Mouse (Mus musculus) intestine, postnatal 0 days (tissue): ENCODE data around the gene Itsn1. TPM values are rescaled to one million over a fixed set of nuclear protein-coding genes. Genes with fewer than 3 reads are reported as not detected.
A peak's percentile ranks its signal among the peaks of the same experiment; 100 is the strongest.

Experiments
- ATAC-seq: fragments of 200-750 bp; cut with Nextera tagmentation; 2 replicates; pipeline ENCODE4 v1.8.0; 2017; ENCODE audit warnings: mild to moderate bottlenecking, moderate TSS enrichment, moderate library complexity
- H3K27ac ChIP-seq: fragments of 300-500 bp; sonication (generic); 2 replicates; pipeline ENCODE4 v1.5.1; 2014; ENCODE audit warnings: mild to moderate bottlenecking, low read depth, low read length, moderate library complexity
- H3K27me3 ChIP-seq: fragments of 300-500 bp; sonication (generic); replicated peaks from 2 replicates; pipeline ENCODE4 v1.6.1; 2014; ENCODE audit warnings: low read length, mixed read lengths; ENCODE audit not compliant: control insufficient read depth, insufficient read depth
- H3K36me3 ChIP-seq: fragments of 300-500 bp; sonication (generic); 2 replicates; pipeline ENCODE4 v1.6.1; 2014; ENCODE audit warnings: mild to moderate bottlenecking, moderate library complexity; ENCODE audit not compliant: control insufficient read depth, insufficient read depth
- H3K4me1 ChIP-seq: fragments of 300-500 bp; sonication (generic); replicated peaks from 2 replicates; pipeline ENCODE4 v1.6.1; 2014; ENCODE audit warnings: antibody characterized with exemption, low read length, mixed read lengths; ENCODE audit not compliant: control insufficient read depth, insufficient read depth
- H3K4me2 ChIP-seq: fragments of 300-500 bp; sonication (generic); replicated peaks from 2 replicates; pipeline ENCODE4 v1.6.1; 2014; ENCODE audit warnings: low read depth, mild to moderate bottlenecking, moderate library complexity
- H3K4me3 ChIP-seq: fragments of 300-500 bp; sonication (generic); 2 replicates; pipeline ENCODE4 v1.5.1; 2014; ENCODE audit warnings: low read depth, low read length
- H3K9ac ChIP-seq: fragments of 300-500 bp; sonication (generic); 2 replicates; pipeline ENCODE4 v1.6.1; 2014; ENCODE audit warnings: mild to moderate bottlenecking, low read depth, low read length
- H3K9me3 ChIP-seq: fragments of 300-500 bp; sonication (generic); 2 replicates; pipeline ENCODE4 v1.6.1; 2016; ENCODE audit warnings: mixed run types; ENCODE audit not compliant: control insufficient read depth
- CTCF ChIP-seq: sonication (generic); IDR thresholded peaks from 2 replicates; pipeline ENCODE4 v1.5.1; 2016; ENCODE audit warnings: low read depth, mild to moderate bottlenecking, control low read depth, antibody characterized with exemption, moderate library complexity
- WGBS: fragments of 180-500 bp; shearing (Covaris S2); extraction: QIAGEN DNeasy Blood & Tissue Kit; methylation state at CpG from one replicate; pipeline ENCODE4 v1.1.7; 2014; 5-methylcytosine and 5-hydroxymethylcytosine counted together
- polyA plus RNA-seq: library from polyadenylated mRNA; unstranded; fragments of >200 nt; fragmentation: Nextera tagmentation; extraction: Ambion mirVana; gene quantifications from 2 replicates; pipeline ENCODE4 v1.2.1, GENCODE M21; 2015

Gene Itsn1
- polyA plus RNA-seq, 1 experiment from 2014 or later, result 6.2 TPM

GRCm38 (mm10) chr16:91861784-91862371 lies 132.8 kb downstream of the Itsn1 start:
- H3K9ac ChIP-seq, result no peak overlapping the region
- ATAC-seq, result no peak

GRCm38 (mm10) chr16:91862836-91863235 lies 133.8 kb downstream of the Itsn1 start:
- Histone ChIP-seq H3K4me3 (no peak overlapping the region), H3K27me3 (no peaks in the 10 kb centered on the region), H3K9ac (no peak overlapping the region), H3K9me3 (no peaks in the 10 kb centered on the region), H3K27ac (no peak overlapping the region), H3K36me3 (peaks cover 29% of the 10 kb centered on the region; the same call in 1 of the 2 replicates), H3K4me1 (no peaks in the 10 kb centered on the region), H3K4me2 (no peak overlapping the region)
- no peak for ATAC-seq
- TF ChIP-seq CTCF, result no peak
- WGBS, result 69% methylated on average over 7 of the region's 7 CpGs

More at GRCm38 (mm10) chr16:91861784-91862371, 132.8 kb downstream of the Itsn1 start:
- Histone ChIP-seq H3K9me3 (no peaks in the 10 kb centered on the region), H3K4me1 (no peaks in the 10 kb centered on the region), H3K27me3 (no peaks in the 10 kb centered on the region), H3K36me3 (peaks cover 23% of the 10 kb centered on the region; the same call in 1 of the 2 replicates), H3K4me3 (no peak overlapping the region), H3K27ac (no peak overlapping the region), H3K4me2 (no peak overlapping the region)
- 61% methylated on average over 6 of the region's 6 CpGs for WGBS
- no peak for TF ChIP-seq CTCF

GRCm38 (mm10) chr16:91864646-91865332 lies 135.7 kb downstream of the Itsn1 start:
- Histone ChIP-seq H3K4me3 (no peak overlapping the region), H3K9ac (no peak overlapping the region), H3K4me2 (no peak overlapping the region), H3K4me1 (no peaks in the 10 kb centered on the region), H3K9me3 (no peaks in the 10 kb centered on the region), H3K36me3 (peaks cover 42% of the 10 kb centered on the region; the same call in 1 of the 2 replicates), H3K27me3 (no peaks in the 10 kb centered on the region), H3K27ac (no peak overlapping the region)
- ATAC-seq, result peak; percentile 27; the same call in 1 of the 2 replicates
- 68% methylated on average over 10 of the region's 10 CpGs for WGBS
- TF ChIP-seq CTCF, result no peak

GRCm38 (mm10) chr16:91865570-91866257 lies 136.6 kb downstream of the Itsn1 start:
- H3K36me3 ChIP-seq, result peaks cover 42% of the 10 kb centered on the region; the same call in 1 of the 2 replicates
- H3K4me3 ChIP-seq, result no peak overlapping the region
- ATAC-seq, result no peak
- no peaks in the 10 kb centered on the region for H3K4me1 ChIP-seq
- 82% methylated on average over 7 of the region's 7 CpGs for WGBS
- no peaks in the 10 kb centered on the region for H3K9me3 ChIP-seq
- H3K27me3 ChIP-seq, result no peaks in the 10 kb centered on the region
- no peak overlapping the region for H3K27ac ChIP-seq
- H3K4me2 ChIP-seq, result no peak overlapping the region
- TF ChIP-seq CTCF, result no peak
- H3K9ac ChIP-seq, result no peak overlapping the region

GRCm38 (mm10) chr16:91866258-91866634 lies 137.2 kb downstream of the Itsn1 start:
- ATAC-seq, result no peak
- Histone ChIP-seq H3K36me3 (peaks cover 42% of the 10 kb centered on the region; the same call in 1 of the 2 replicates), H3K27ac (no peak overlapping the region), H3K4me2 (no peak overlapping the region), H3K4me1 (no peaks in the 10 kb centered on the region), H3K27me3 (no peaks in the 10 kb centered on the region), H3K9ac (no peak overlapping the region), H3K9me3 (no peaks in the 10 kb centered on the region), H3K4me3 (no peak overlapping the region)
- no peak for TF ChIP-seq CTCF
- 86% methylated on average over 5 of the region's 5 CpGs for WGBS

- ATAC-seq, result no peak
- H3K9ac ChIP-seq, result no peak overlapping the region
- peaks cover 48% of the 10 kb centered on the region; the same call in 1 of the 2 replicates for H3K36me3 ChIP-seq
- 95% methylated on average over 8 of the region's 8 CpGs for WGBS
- TF ChIP-seq CTCF, result no peak
- H3K9me3 ChIP-seq, result no peaks in the 10 kb centered on the region
- H3K4me3 ChIP-seq, result no peak overlapping the region
- no peak overlapping the region for H3K27ac ChIP-seq
- no peaks in the 10 kb centered on the region for H3K4me1 ChIP-seq
- H3K4me2 ChIP-seq, result no peak overlapping the region
- H3K27me3 ChIP-seq, result no peaks in the 10 kb centered on the region
These were observed 138.6 kb downstream of the Itsn1 start for GRCm38 (mm10) chr16:91867672-91868071.
